Mouse (Mus musculus) adrenal gland, postnatal 36 days (tissue): Measurements from ENCODE around the gene Trpm1. TPM values are rescaled to one million over a fixed set of nuclear protein-coding genes. Genes with fewer than 3 reads are reported as not detected.

ENCODE experiments used
- DNase-seq, 2 experiments: peaks; one replicate each; pipeline ENCODE4 v3.0.0; 2021; ENCODE audit warnings: mixed read lengths in 1 of 2
- microRNA-seq: library from miRNA; unstranded; fragments of <30 nt; microRNA quantifications from one replicate; pipeline ENCODE4 v1.2.0, GENCODE M21; 2021
- total RNA-seq, 2 experiments: library from RNA; stranded (reverse); gene quantifications; 2 replicates each; pipeline ENCODE4 v1.2.3; 2021

Trpm1 gene
- total RNA-seq, 2 experiments from 2014 or later: not detected

- no peak for DNase-seq
Measured at GRCm38 (mm10) chr7:64289416-64289815, 135.8 kb downstream of the Trpm1 start.

- no peak for DNase-seq
Measured at GRCm38 (mm10) chr7:64290431-64290830, 136.8 kb downstream of the Trpm1 start.

DNA sequence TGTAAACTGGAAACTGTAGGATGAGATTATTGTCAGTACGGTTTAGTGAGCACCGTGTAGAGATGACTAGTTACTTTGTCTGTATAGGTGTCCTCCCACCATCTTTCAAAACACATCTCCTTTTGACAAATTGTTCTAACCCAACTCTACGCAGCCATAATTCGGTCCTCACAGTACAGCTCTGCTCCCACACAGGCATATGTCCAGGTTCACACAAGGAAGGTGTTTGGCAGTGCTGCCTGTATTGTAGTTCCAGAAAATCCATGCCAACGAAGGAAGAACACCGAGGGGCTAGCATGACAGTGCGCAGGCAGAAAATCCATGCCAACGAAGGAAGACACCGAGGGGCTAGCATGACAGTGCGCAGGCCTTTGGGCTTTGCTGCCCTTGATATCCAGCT lies 138.1 kb downstream of the Trpm1 start:
- DNase-seq: no peak

- DNase-seq: no peak
Measured at GRCm38 (mm10) chr7:64296286-64297010, 142.8 kb downstream of the Trpm1 start.

DNA sequence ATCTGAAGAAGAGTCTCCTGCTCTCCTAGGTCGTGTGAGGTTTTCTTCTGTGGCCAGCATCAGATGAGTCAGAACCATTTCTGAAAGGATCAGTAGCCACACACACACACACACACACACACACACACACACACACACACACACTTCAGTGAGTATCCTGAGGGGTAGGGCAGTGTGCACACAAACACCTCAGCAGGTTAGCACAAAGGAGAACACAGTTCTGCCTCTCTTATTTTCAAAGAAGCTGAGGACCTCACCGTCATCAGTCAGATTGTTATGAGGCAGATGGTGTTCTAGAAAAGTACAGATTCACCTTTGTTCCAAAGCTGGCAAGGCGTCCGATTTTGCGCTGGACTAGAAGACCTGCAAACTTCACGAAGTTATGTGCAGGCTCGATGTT lies 156.6 kb downstream of the Trpm1 start:
- no peak for DNase-seq

DNA sequence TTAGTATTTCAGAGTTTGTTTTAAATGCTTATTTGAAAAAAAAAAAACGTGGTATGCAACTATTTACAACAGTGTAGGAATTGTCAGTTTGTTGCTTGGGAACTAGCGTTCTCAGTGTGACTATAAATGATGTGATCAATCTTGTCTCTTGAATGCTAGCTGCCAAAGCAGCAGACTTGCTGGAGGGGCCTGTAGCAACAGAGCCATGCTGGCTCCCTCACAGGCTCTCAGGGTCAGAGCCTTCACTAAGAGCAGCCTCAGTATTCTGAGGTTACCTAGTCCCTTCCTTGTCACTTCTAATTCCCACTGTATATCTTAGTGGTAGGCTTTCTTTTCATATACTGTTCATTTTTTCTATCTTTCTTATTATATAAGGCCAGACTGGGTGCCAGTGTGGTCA lies 157.1 kb downstream of the Trpm1 start:
- DNase-seq: no peak

GRCm38 (mm10) chr7:64312811-64313210 lies 159.2 kb downstream of the Trpm1 start:
- DNase-seq: no peak

Small RNA genes within 50 kb of the gene (microRNA-seq; reads per million reads assigned to microRNA genes)
- gene Mir211 (not detected), gene Mir6416 (not detected)

Other genes starting within 250 kb of the Trpm1 start
- gene E030018B13Rik, start 237.0 kb upstream of the Trpm1 start, total RNA-seq: not detected
- 10 to 100 TPM; 73.9 to 77.8 TPM for gene Klf13, start 214.9 kb upstream of the Trpm1 start, total RNA-seq
- 10 to 100 TPM; 26.6 to 28.4 TPM for gene Mtmr10, start 133.8 kb downstream of the Trpm1 start, total RNA-seq
- gene Fan1, start 220.3 kb downstream of the Trpm1 start, total RNA-seq: 1 to 10 TPM; 5.7 to 6.9 TPM
- gene Mphosph10, start 238.4 kb downstream of the Trpm1 start, total RNA-seq: 10 to 100 TPM; 25.0 to 27.6 TPM
- gene Mcee, start 238.8 kb downstream of the Trpm1 start, total RNA-seq: 10 to 100 TPM; 55.7 to 86.5 TPM